Mouse (Mus musculus): ENCODE results near the gene Olfr1335.
"Not testable (repeated sequence)": the region's sequence is repeated elsewhere in the genome, so short reads cannot be mapped to it uniquely, and the experiment has no call there.

Gene Olfr1335

GRCm38 (mm10) chr4:118809844-118810243 lies at the start of gene Olfr1335:
Gene Olfr1335, minus strand, starts transcription at chr4:118809944.
- DNase-seq: no peak

GRCm38 (mm10) chr4:118836179-118836578 lies 26.4 kb upstream of the Olfr1335 start, which contains the start of gene Olfr1333:
Gene Olfr1333, minus strand, starts transcription at chr4:118836279.
- no peak for DNase-seq

GRCm38 (mm10) chr4:118818921-118819320 lies 9.2 kb upstream of the Olfr1335 start:
- DNase-seq: no peak

- not testable (repeated sequence) for DNase-seq
Measured at GRCm38 (mm10) chr4:118792796-118793195, 16.9 kb downstream of the Olfr1335 start.

- DNase-seq: no peak
Measured at GRCm38 (mm10) chr4:118782486-118782885, 27.3 kb downstream of the Olfr1335 start, which contains the start of gene Olfr1337. Gene Olfr1337, minus strand, starts transcription at chr4:118782586.
